Mouse (Mus musculus): Measurements from ENCODE around the gene Sult6b1. TPM values are rescaled to one million over a fixed set of nuclear protein-coding genes. Genes with fewer than 3 reads are reported as not detected.

The Sult6b1 gene
- polyA plus RNA-seq (2016; fragmentation: Nextera tagmentation; extraction: Ambion mirVana), result 0.20 TPM in 1 of 2 replicates, not detected in the other

- no peaks in the 10 kb centered on the region for H3K36me3 ChIP-seq (replicated peaks)
- WGBS, result 90% methylated on average over 5 of the region's 5 CpGs
- no peaks in the 10 kb centered on the region for H3K27me3 ChIP-seq (ENCODE audit: poor library complexity, severe bottlenecking)
- no peak for DNase-seq (ENCODE audit: extremely low spot score, low spot score)
- no peak within 1 kb of the TSS for H3K27ac ChIP-seq
- no peak within 1 kb of the TSS for H3K4me3 ChIP-seq
- no peaks in the 10 kb centered on the region for H3K9me3 ChIP-seq
- no peaks in the 10 kb centered on the region for H3K4me1 ChIP-seq
Measured at GRCm38 (mm10) chr17:78906892-78907291, at the start of gene Sult6b1. Sult6b1 (minus strand) TSS chr17:78906992.

GRCm38 (mm10) chr17:78953240-78953639, 46.4 kb upstream of the Sult6b1 start:
- DNase-seq (ENCODE audit: extremely low spot score, low spot score), result no peak
- H3K36me3 ChIP-seq (replicated peaks), result peaks cover 94% of the 10 kb centered on the region
- no peaks in the 10 kb centered on the region for H3K9me3 ChIP-seq
- no peak overlapping the region for H3K4me3 ChIP-seq
- H3K4me1 ChIP-seq, result no peaks in the 10 kb centered on the region
- H3K27ac ChIP-seq, result no peak overlapping the region
- H3K27me3 ChIP-seq (ENCODE audit: poor library complexity, severe bottlenecking), result no peaks in the 10 kb centered on the region
- WGBS, result 93% methylated on average over 8 of the region's 8 CpGs

- 95% methylated on average over 5 of the region's 5 CpGs for WGBS
- peaks cover 95% of the 10 kb centered on the region for H3K36me3 ChIP-seq (replicated peaks)
Measured at GRCm38 (mm10) chr17:78952070-78952469, 45.3 kb upstream of the Sult6b1 start.

GRCm38 (mm10) chr17:78951225-78951624, 44.4 kb upstream of the Sult6b1 start:
- no peak overlapping the region for H3K27ac ChIP-seq
- no peak overlapping the region for H3K4me3 ChIP-seq
- 95% methylated on average over 5 of the region's 5 CpGs for WGBS
- H3K27me3 ChIP-seq (ENCODE audit: poor library complexity, severe bottlenecking), result no peaks in the 10 kb centered on the region
- peaks cover 95% of the 10 kb centered on the region for H3K36me3 ChIP-seq (replicated peaks)
- no peaks in the 10 kb centered on the region for H3K9me3 ChIP-seq
- no peaks in the 10 kb centered on the region for H3K4me1 ChIP-seq
- DNase-seq (ENCODE audit: extremely low spot score, low spot score), result no peak

More at GRCm38 (mm10) chr17:78952070-78952469, 45.3 kb upstream of the Sult6b1 start:
- H3K4me3 ChIP-seq, result no peak overlapping the region
- H3K4me1 ChIP-seq, result no peaks in the 10 kb centered on the region
- H3K9me3 ChIP-seq, result no peaks in the 10 kb centered on the region
- H3K27ac ChIP-seq, result no peak overlapping the region
- H3K27me3 ChIP-seq (ENCODE audit: poor library complexity, severe bottlenecking), result no peaks in the 10 kb centered on the region
- DNase-seq (ENCODE audit: extremely low spot score, low spot score), result no peak

- Histone ChIP-seq H3K4me1 (peaks cover 7% of the 10 kb centered on the region), H3K9me3 (no peaks in the 10 kb centered on the region), H3K36me3 (replicated peaks) (peaks cover 52% of the 10 kb centered on the region), H3K27ac (no peak overlapping the region), H3K4me3 (no peak overlapping the region), H3K27me3 (ENCODE audit: poor library complexity, severe bottlenecking) (no peaks in the 10 kb centered on the region)
- 63% methylated on average over 11 of the region's 11 CpGs for WGBS
- no peak for DNase-seq (ENCODE audit: extremely low spot score, low spot score)
Measured at GRCm38 (mm10) chr17:78942579-78942978, 35.8 kb upstream of the Sult6b1 start.

- Histone ChIP-seq H3K36me3 (replicated peaks) (peaks cover 43% of the 10 kb centered on the region), H3K4me1 (peaks cover 19% of the 10 kb centered on the region), H3K27me3 (ENCODE audit: poor library complexity, severe bottlenecking) (no peaks in the 10 kb centered on the region), H3K27ac (no peak overlapping the region), H3K4me3 (no peak overlapping the region), H3K9me3 (no peaks in the 10 kb centered on the region)
- no peak for DNase-seq (ENCODE audit: extremely low spot score, low spot score)
- 92% methylated on average over 4 of the region's 4 CpGs for WGBS
Measured at GRCm38 (mm10) chr17:78938927-78939326, 32.1 kb upstream of the Sult6b1 start.

- Histone ChIP-seq H3K36me3 (replicated peaks) (peaks cover 48% of the 10 kb centered on the region), H3K4me1 (peaks cover 20% of the 10 kb centered on the region), H3K9me3 (no peaks in the 10 kb centered on the region), H3K27me3 (ENCODE audit: poor library complexity, severe bottlenecking) (no peaks in the 10 kb centered on the region), H3K27ac (peak overlapping the region; percentile 84), H3K4me3 (peak overlapping the region; percentile 90)
- DNase-seq (ENCODE audit: extremely low spot score, low spot score), result no peak
- WGBS, result 9% methylated on average over 26 of the region's 26 CpGs
Measured at GRCm38 (mm10) chr17:78937229-78937853, 30.5 kb upstream of the Sult6b1 start.

GRCm38 (mm10) chr17:78936466-78937228, 29.9 kb upstream of the Sult6b1 start, which contains the start of the genes Cebpz and Ndufaf7:
Cebpz (minus strand) TSS chr17:78937066.
Ndufaf7 (plus strand) TSS chr17:78937136.
- no peaks in the 10 kb centered on the region for H3K9me3 ChIP-seq
- H3K27me3 ChIP-seq (ENCODE audit: poor library complexity, severe bottlenecking), result no peaks in the 10 kb centered on the region
- peaks cover 48% of the 10 kb centered on the region for H3K36me3 ChIP-seq (replicated peaks)
- H3K27ac ChIP-seq, result peak within 1 kb of the TSS; percentile 84
- WGBS, result under 1% methylated on average over 45 of the region's 45 CpGs
- H3K4me1 ChIP-seq, result peaks cover 19% of the 10 kb centered on the region
- peak within 1 kb of the TSS; percentile 90 for H3K4me3 ChIP-seq
- DNase-seq (ENCODE audit: extremely low spot score, low spot score), result peak; percentile 97

- no peak for DNase-seq (ENCODE audit: extremely low spot score, low spot score)
- no peak overlapping the region for H3K27ac ChIP-seq
- H3K4me3 ChIP-seq, result peak overlapping the region; percentile 90
- H3K27me3 ChIP-seq (ENCODE audit: poor library complexity, severe bottlenecking), result no peaks in the 10 kb centered on the region
- 82% methylated on average over 2 of the region's 2 CpGs for WGBS
- H3K9me3 ChIP-seq, result no peaks in the 10 kb centered on the region
- H3K4me1 ChIP-seq, result peaks cover 19% of the 10 kb centered on the region
- peaks cover 52% of the 10 kb centered on the region for H3K36me3 ChIP-seq (replicated peaks)
Measured at GRCm38 (mm10) chr17:78935857-78936256, 29.1 kb upstream of the Sult6b1 start.

- no peaks in the 10 kb centered on the region for H3K27me3 ChIP-seq (ENCODE audit: poor library complexity, severe bottlenecking)
- H3K9me3 ChIP-seq, result no peaks in the 10 kb centered on the region
- peak overlapping the region; percentile 77 for H3K4me3 ChIP-seq
- no peak for DNase-seq (ENCODE audit: extremely low spot score, low spot score)
- H3K36me3 ChIP-seq (replicated peaks), result peaks cover 52% of the 10 kb centered on the region
- H3K27ac ChIP-seq, result no peak overlapping the region
- H3K4me1 ChIP-seq, result peaks cover 25% of the 10 kb centered on the region
- WGBS, result 41% methylated on average over 6 of the region's 6 CpGs
Measured at GRCm38 (mm10) chr17:78917696-78918095, 10.9 kb upstream of the Sult6b1 start.

GRCm38 (mm10) chr17:78916899-78917298, 10.1 kb upstream of the Sult6b1 start:
- Histone ChIP-seq H3K27ac (peak overlapping the region; percentile 91), H3K27me3 (ENCODE audit: poor library complexity, severe bottlenecking) (no peaks in the 10 kb centered on the region), H3K9me3 (no peaks in the 10 kb centered on the region), H3K4me1 (peaks cover 28% of the 10 kb centered on the region), H3K36me3 (replicated peaks) (peaks cover 44% of the 10 kb centered on the region), H3K4me3 (peak overlapping the region; percentile 77)
- no peak for DNase-seq (ENCODE audit: extremely low spot score, low spot score)
- 5% methylated on average over 11 of the region's 11 CpGs for WGBS

- H3K9me3 ChIP-seq, result no peaks in the 10 kb centered on the region
- WGBS, result under 1% methylated on average over 37 of the region's 37 CpGs
Measured at GRCm38 (mm10) chr17:78916369-78916813, 9.6 kb upstream of the Sult6b1 start, which contains the start of gene Cebpzos. Cebpzos (plus strand) TSS chr17:78916500.

GRCm38 (mm10) chr17:78915772-78916171, 9.0 kb upstream of the Sult6b1 start:
- 53% methylated on average over 6 of the region's 6 CpGs for WGBS
- no peaks in the 10 kb centered on the region for H3K27me3 ChIP-seq (ENCODE audit: poor library complexity, severe bottlenecking)
- H3K36me3 ChIP-seq (replicated peaks), result peaks cover 33% of the 10 kb centered on the region
- H3K4me3 ChIP-seq, result peak overlapping the region; percentile 77
- H3K4me1 ChIP-seq, result peaks cover 28% of the 10 kb centered on the region
- no peak for DNase-seq (ENCODE audit: extremely low spot score, low spot score)
- peak overlapping the region; percentile 91 for H3K27ac ChIP-seq
- no peaks in the 10 kb centered on the region for H3K9me3 ChIP-seq

More at GRCm38 (mm10) chr17:78916369-78916813, 9.6 kb upstream of the Sult6b1 start, which contains the start of gene Cebpzos:
- Histone ChIP-seq H3K4me1 (peaks cover 28% of the 10 kb centered on the region), H3K27me3 (ENCODE audit: poor library complexity, severe bottlenecking) (no peaks in the 10 kb centered on the region), H3K27ac (peak within 1 kb of the TSS; percentile 91), H3K4me3 (peak within 1 kb of the TSS; percentile 77), H3K36me3 (replicated peaks) (peaks cover 39% of the 10 kb centered on the region)
- peak; percentile 87 for DNase-seq (ENCODE audit: extremely low spot score, low spot score)

All from forebrain, embryonic 10.5 days (tissue).